Mouse (Mus musculus) lung, postnatal 4 days (tissue): ENCODE results near the gene Nfyb.

ENCODE experiments used
- DNase-seq, 2 experiments: peaks; one replicate each; pipeline ENCODE4 v3.0.0; 2021

Gene Nfyb

DNA sequence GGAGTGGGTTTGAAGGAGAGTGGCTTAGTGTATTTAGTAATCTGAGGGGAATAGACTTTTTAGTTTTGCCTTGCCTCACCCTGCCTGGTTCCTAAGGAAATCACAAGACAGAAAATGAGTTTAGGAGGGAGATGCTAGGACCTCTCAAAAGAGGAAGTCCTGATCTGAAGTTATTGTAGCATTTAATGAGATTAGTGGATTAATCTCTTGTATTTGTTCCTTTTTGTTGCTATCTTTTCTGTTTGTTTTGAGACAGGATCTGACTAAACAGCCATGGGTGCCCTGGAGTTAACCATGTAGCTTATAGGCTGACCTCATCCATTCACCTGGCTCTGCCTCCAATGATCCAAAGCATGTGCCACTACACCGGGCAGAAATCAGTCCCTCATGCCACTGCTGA is 21.4 kb downstream of the Nfyb start:
- DNase-seq: no peak

DNA sequence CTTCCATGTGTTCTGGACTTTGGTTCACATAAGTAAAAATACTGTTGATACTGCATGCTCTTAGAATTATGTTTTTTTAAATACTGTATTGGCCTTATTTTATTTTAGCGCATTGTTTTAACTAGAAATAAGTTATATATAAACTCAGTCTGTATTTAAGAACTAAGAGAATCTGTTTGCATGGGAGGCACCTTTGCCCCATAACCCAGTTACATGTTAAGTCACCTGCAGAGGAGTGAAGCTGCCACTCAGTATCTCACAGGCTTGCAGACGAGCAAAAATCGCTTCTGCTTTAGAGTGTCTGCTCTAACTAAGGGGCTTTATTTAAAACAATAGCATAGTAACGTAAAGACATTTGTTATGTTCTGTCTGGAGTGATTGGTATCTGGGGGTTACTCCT is 22.1 kb downstream of the Nfyb start:
- no peak for DNase-seq

GRCm38 (mm10) chr10:82741354-82741753 is 22.6 kb downstream of the Nfyb start:
- DNase-seq: no peak

DNA sequence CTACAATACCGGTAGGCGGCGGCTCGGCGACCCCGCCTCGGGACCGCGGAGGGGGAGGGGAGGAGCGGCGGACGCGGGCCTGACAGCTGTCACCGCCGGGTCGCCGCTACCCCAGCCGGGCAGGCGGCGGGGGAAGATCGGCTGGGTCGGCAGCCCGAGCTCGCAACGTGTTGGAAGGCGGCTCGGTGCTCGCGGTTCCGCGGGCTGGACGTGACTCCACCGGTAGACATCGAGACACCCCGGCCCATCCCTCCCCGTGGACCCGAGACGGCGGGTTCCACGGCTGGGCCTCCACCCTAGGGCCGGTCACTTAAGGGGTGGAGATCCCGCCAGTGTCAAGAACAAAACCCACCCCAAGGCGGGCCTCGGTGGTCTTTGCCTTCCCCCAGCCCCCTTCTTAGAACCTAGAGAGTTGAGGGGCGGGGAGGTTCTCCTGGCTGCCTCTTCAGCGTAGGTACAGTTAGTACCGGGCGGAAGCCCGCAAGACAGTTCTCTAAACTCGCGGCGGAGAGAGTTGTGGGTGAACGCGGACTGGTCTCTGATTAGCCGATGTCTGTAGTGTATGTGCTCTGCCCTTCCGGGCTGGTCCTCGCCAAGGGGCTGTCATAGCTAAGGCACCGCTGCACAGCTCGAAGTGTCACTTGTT is 64.5 kb downstream of the Nfyb start:
- DNase-seq: peak; percentile 37 to 45

DNA sequence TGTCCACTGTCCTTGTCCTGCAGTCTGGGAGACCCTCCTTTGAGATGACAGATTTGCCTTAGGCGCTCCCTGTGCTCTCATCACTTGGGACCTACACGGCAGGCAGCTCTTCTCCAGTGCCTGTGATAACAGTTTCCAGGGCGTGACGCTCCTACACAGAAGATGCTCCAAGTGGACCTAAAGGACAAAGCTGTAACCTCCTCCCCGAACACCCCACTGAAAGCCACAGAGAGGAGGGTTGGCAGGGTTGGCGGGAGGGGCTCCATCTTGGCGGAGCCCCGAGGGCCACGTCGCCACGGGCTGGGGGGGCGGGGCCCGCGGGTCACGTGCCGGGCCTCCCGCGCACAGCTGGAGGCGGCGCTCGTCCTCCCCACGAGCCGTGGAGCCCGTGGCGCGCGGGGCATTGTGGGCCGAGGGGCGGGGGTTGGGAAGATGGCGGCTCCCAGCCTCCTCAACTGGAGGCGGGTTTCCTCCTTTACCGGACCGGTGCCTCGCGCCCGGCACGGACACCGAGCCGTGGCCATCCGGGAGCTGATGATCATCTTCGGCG is 65.2 kb downstream of the Nfyb start:
- DNase-seq: peak; percentile 92 to 93
